Mouse (Mus musculus) midbrain, embryonic 14.5 days (tissue): Measurements from ENCODE around the gene Edc4. TPM values are rescaled to one million over a fixed set of nuclear protein-coding genes. Genes with fewer than 3 reads are reported as not detected.

Experiments
- ATAC-seq: fragments of 200-750 bp; cut with Nextera tagmentation; 2 replicates; pipeline ENCODE4 v1.8.0; 2017; ENCODE audit warnings: moderate number of reproducible peaks, moderate library complexity; ENCODE audit not compliant: low FRiP score, low TSS enrichment
- DNase-seq: peaks from one replicate; pipeline ENCODE4 v3.0.0-alpha.2; 2015
- H3K27ac ChIP-seq: fragments of 300-500 bp; sonication (generic); replicated peaks from 2 replicates; pipeline ENCODE4 v1.5.1; 2014; ENCODE audit warnings: mild to moderate bottlenecking, low read depth, low read length, moderate library complexity
- H3K27me3 ChIP-seq: fragments of 300-500 bp; sonication (generic); 2 replicates; pipeline ENCODE4 v1.6.1; 2014; ENCODE audit warnings: low read length, control low read depth, mixed read lengths; ENCODE audit not compliant: control insufficient read depth, insufficient read depth
- H3K36me3 ChIP-seq: fragments of 300-500 bp; sonication (generic); 2 replicates; pipeline ENCODE4 v1.6.1; 2014; ENCODE audit warnings: low read length, control low read depth; ENCODE audit not compliant: control insufficient read depth, insufficient read depth
- H3K4me1 ChIP-seq: fragments of 300-500 bp; sonication (generic); 2 replicates; pipeline ENCODE4 v1.6.1; 2014; ENCODE audit warnings: mild to moderate bottlenecking, antibody characterized with exemption, low read length, control low read depth; ENCODE audit not compliant: control insufficient read depth, insufficient read depth
- H3K4me2 ChIP-seq: fragments of 300-500 bp; sonication (generic); 2 replicates; pipeline ENCODE4 v1.6.1; 2014; ENCODE audit warnings: mild to moderate bottlenecking, low read length, moderate library complexity
- H3K4me3 ChIP-seq: fragments of 300-500 bp; sonication (generic); replicated peaks from 2 replicates; pipeline ENCODE4 v1.5.1; 2014; ENCODE audit warnings: low read depth, low read length
- H3K9ac ChIP-seq: fragments of 300-500 bp; sonication (generic); replicated peaks from 2 replicates; pipeline ENCODE4 v1.6.1; 2014; ENCODE audit warnings: mild to moderate bottlenecking, low read length, moderate library complexity
- H3K9me3 ChIP-seq: fragments of 300-500 bp; sonication (generic); 2 replicates; pipeline ENCODE4 v1.6.1; 2016; ENCODE audit warnings: low read length, control low read depth, mixed read lengths; ENCODE audit not compliant: control insufficient read depth
- WGBS: fragments of 180-500 bp; shearing (Covaris S2); extraction: QIAGEN DNeasy Blood & Tissue Kit; methylation state at CpG from one replicate; pipeline ENCODE4 v1.1.7; 2014; 5-methylcytosine and 5-hydroxymethylcytosine counted together
- polyA plus RNA-seq: library from polyadenylated mRNA; unstranded; fragments of >200 nt; fragmentation: Nextera tagmentation; extraction: Ambion mirVana; gene quantifications from 2 replicates; pipeline ENCODE4 v1.2.1, GENCODE M21; 2014

The Edc4 gene
- polyA plus RNA-seq, 1 experiment from 2014 or later, result 49.2 TPM

- DNase-seq (no peak), ATAC-seq (no peak)
- 54% methylated on average over 8 of the region's 8 CpGs for WGBS
- peaks cover under 1% of the 10 kb centered on the region; the same call in 1 of the 2 replicates for H3K4me1 ChIP-seq
- H3K27ac ChIP-seq, result no peak within 1 kb of the TSS
- H3K4me3 ChIP-seq, result no peak within 1 kb of the TSS
- H3K4me2 ChIP-seq, result no peak within 1 kb of the TSS
- H3K36me3 ChIP-seq, result no peaks in the 10 kb centered on the region
- no peaks in the 10 kb centered on the region for H3K27me3 ChIP-seq
- no peak within 1 kb of the TSS for H3K9ac ChIP-seq
- no peaks in the 10 kb centered on the region for H3K9me3 ChIP-seq
These were observed 62.6 kb downstream of the Edc4 start, which contains the start of gene Lcat for GRCm38 (mm10) chr8:105943321-105943739. Lcat (minus strand) TSS chr8:105943382.

Other genes with a start within 250 kb of the Edc4 start
- gene Ctcf, start 244.3 kb upstream of the Edc4 start, polyA plus RNA-seq, result 75.7 and 96.9 TPM in 2 replicates
- 0.82 and 1.1 TPM in 2 replicates for gene Agrp, start 243.5 kb upstream of the Edc4 start, polyA plus RNA-seq
- 17.8 and 18.0 TPM in 2 replicates for gene Carmil2, start 194.6 kb upstream of the Edc4 start, polyA plus RNA-seq
- gene Acd, start 179.8 kb upstream of the Edc4 start, polyA plus RNA-seq, result 86.3 and 106 TPM in 2 replicates
- 51.2 and 53.4 TPM in 2 replicates for gene Pard6a, start 179.7 kb upstream of the Edc4 start, polyA plus RNA-seq
- 0.41 TPM in 1 of 2 replicates, not detected in the other for gene 4933405L10Rik, start 173.2 kb upstream of the Edc4 start, polyA plus RNA-seq
- 13.8 and 13.9 TPM in 2 replicates for gene Enkd1, start 172.7 kb upstream of the Edc4 start, polyA plus RNA-seq
- 75.4 and 77.8 TPM in 2 replicates for gene Gfod2, start 122.2 kb upstream of the Edc4 start, polyA plus RNA-seq
- gene Ranbp10, start 53.5 kb upstream of the Edc4 start, polyA plus RNA-seq, result 12.3 and 12.5 TPM in 2 replicates
- gene Tsnaxip1, start 53.1 kb upstream of the Edc4 start, polyA plus RNA-seq, result 0.24 and 0.32 TPM in 2 replicates
- gene Cenpt, start 27.6 kb upstream of the Edc4 start, polyA plus RNA-seq, result 46.7 and 55.7 TPM in 2 replicates
- gene Thap11, start 25.7 kb upstream of the Edc4 start, polyA plus RNA-seq, result 49.8 and 51.5 TPM in 2 replicates
- 217 and 221 TPM in 2 replicates for gene Nutf2, start 20.3 kb upstream of the Edc4 start, polyA plus RNA-seq
- gene Nrn1l, start 12.7 kb downstream of the Edc4 start, polyA plus RNA-seq, result 0.78 TPM in 1 of 2 replicates, not detected in the other
- gene Pskh1, start 19.6 kb downstream of the Edc4 start, polyA plus RNA-seq, result 7.9 and 10.7 TPM in 2 replicates
- 2.0 and 4.4 TPM in 2 replicates for gene Ctrl, start 53.0 kb downstream of the Edc4 start, polyA plus RNA-seq
- 50.7 and 67.8 TPM in 2 replicates for gene Psmb10, start 57.6 kb downstream of the Edc4 start, polyA plus RNA-seq
- gene Lcat, start 62.5 kb downstream of the Edc4 start, polyA plus RNA-seq, result 1.0 and 1.5 TPM in 2 replicates
- 3.7 and 5.2 TPM in 2 replicates for gene Slc12a4, start 85.2 kb downstream of the Edc4 start, polyA plus RNA-seq
- gene Dpep3, start 98.5 kb downstream of the Edc4 start, polyA plus RNA-seq, result not detected in 2 replicates
- gene Dus2, start 110.5 kb downstream of the Edc4 start, polyA plus RNA-seq, result 23.1 and 23.2 TPM in 2 replicates
- gene Dpep2nb, start 125.1 kb downstream of the Edc4 start, polyA plus RNA-seq, result not detected in 2 replicates
- 17.7 and 21.1 TPM in 2 replicates for gene Ddx28, start 131.0 kb downstream of the Edc4 start, polyA plus RNA-seq
- 3.1 and 3.4 TPM in 2 replicates for gene Nfatc3, start 178.0 kb downstream of the Edc4 start, polyA plus RNA-seq